ENCODE assay signal across 9 mouse cellular contexts in genomic region chr2:181146976-181147545, GRCm38 (mm10). TPM values are rescaled to one million over a fixed set of nuclear protein-coding genes. Genes with fewer than 3 reads are reported as not detected.
DNase-seq lines count a peak whose midpoint lies in the region; ATAC-seq and TF ChIP-seq lines count a peak whose summit lies in the region.
"Had no signal": no experiment of that assay in that cellular context is flagged by ENCODE, and none has a peak within 500 bp of the region (broad histone marks: within the 10 kb centered on the region; RNA-seq: fewer than 3 reads in every experiment).

No protein-coding gene starts in this region.

- H3K9ac ChIP-seq in lung, embryonic 14.5 days: no peak overlapping the region
- H3K9ac ChIP-seq in heart, embryonic 16.5 days (ENCODE audit: low read length): no peak overlapping the region
- H3K9ac ChIP-seq in neural tube, embryonic 13.5 days: no peak overlapping the region; the same call in 1 of the 2 replicates
- H3K9ac ChIP-seq: liver, embryonic 15.5 days had no signal

- intact Hi-C loops in gastrocnemius, adult 2 months (cut with DNase I): no loop called here

- peak overlapping the region; percentile 70 for H3K4me3 ChIP-seq in gastrocnemius, adult 2 months
- H3K4me3 ChIP-seq in lung, embryonic 14.5 days (ENCODE audit: low read depth, low read length): peak overlapping the region; percentile 40; the same call in 1 of the 2 replicates
- H3K4me3 ChIP-seq in heart, embryonic 16.5 days (ENCODE audit: low read length): no peak overlapping the region
- H3K4me3 ChIP-seq in neural tube, embryonic 13.5 days: 0 out of 2 replicates have a peak overlapping the region, but pooled peaks have one; percentile 41

- H3K36me3 ChIP-seq in lung, embryonic 14.5 days (ENCODE audit: insufficient read depth): no peaks in the 10 kb centered on the region
- H3K36me3 ChIP-seq in heart, embryonic 16.5 days (ENCODE audit: control insufficient read depth, insufficient read depth): peaks cover 6% of the 10 kb centered on the region
- peaks cover 35% of the 10 kb centered on the region for H3K36me3 ChIP-seq in neural tube, embryonic 13.5 days
- H3K36me3 ChIP-seq: liver, embryonic 15.5 days had no signal

- ATAC-seq in lung, embryonic 14.5 days (ENCODE audit: insufficient read depth): no peak
- no peak for ATAC-seq in heart, embryonic 16.5 days (replicated peaks; ENCODE audit: extremely low read depth, insufficient read depth, low FRiP score)
- ATAC-seq in neural tube, embryonic 13.5 days (ENCODE audit: low read depth): no peak

- DNase-seq in gastrocnemius, adult 2 months: peak; percentile 82
- DNase-seq in gastrocnemius, postnatal 10 days: no peak
- no peak for DNase-seq in lung, embryonic 14.5 days
- DNase-seq in lung, postnatal 4 days: no peak
- DNase-seq in adrenal gland, postnatal 14 days: no peak
- no peak for DNase-seq in spleen, adult 12 weeks (ENCODE audit: low spot score)

- 0 out of 2 replicates have a peak, but pooled peaks cover 8% of the 10 kb centered on the region for H3K4me1 ChIP-seq in lung, embryonic 14.5 days (ENCODE audit: insufficient read depth)
- H3K4me1 ChIP-seq in heart, embryonic 16.5 days (ENCODE audit: control insufficient read depth, insufficient read depth, low read length): peaks cover 12% of the 10 kb centered on the region
- H3K4me1 ChIP-seq in neural tube, embryonic 13.5 days (replicated peaks): peaks cover 16% of the 10 kb centered on the region

- peak overlapping the region; percentile 84 for H3K4me2 ChIP-seq in lung, embryonic 14.5 days
- peak overlapping the region; percentile 72; the same call in 1 of the 2 replicates for H3K4me2 ChIP-seq in heart, embryonic 16.5 days (ENCODE audit: low read depth, low read length)
- peak overlapping the region; percentile 77 for H3K4me2 ChIP-seq in neural tube, embryonic 13.5 days

- H3K27ac ChIP-seq in gastrocnemius, adult 2 months: peak overlapping the region; percentile 86
- H3K27ac ChIP-seq in lung, embryonic 14.5 days (ENCODE audit: low read depth): no peak overlapping the region
- no peak overlapping the region for H3K27ac ChIP-seq in heart, embryonic 16.5 days (ENCODE audit: low read length)
- no peak overlapping the region for H3K27ac ChIP-seq in neural tube, embryonic 13.5 days (replicated peaks)
- H3K27ac ChIP-seq: liver, embryonic 15.5 days had no signal

- WGBS in lung, embryonic 14.5 days: 47% methylated on average over 4 of the region's 4 CpGs
- WGBS in heart, embryonic 16.5 days: 56% methylated on average over 4 of the region's 4 CpGs
- 47% methylated on average over 4 of the region's 4 CpGs for WGBS in neural tube, embryonic 13.5 days

- no peak for TF ChIP-seq CTCF in gastrocnemius, adult 2 months (IDR thresholded peaks at IDR 0.05)
- no peak for TF ChIP-seq CTCF in lung, embryonic 14.5 days (IDR thresholded peaks at IDR 0.05; ENCODE audit: low read depth)

- H3K9me3 ChIP-seq in lung, embryonic 14.5 days (ENCODE audit: low read depth, low read length): no peaks in the 10 kb centered on the region
- H3K9me3 ChIP-seq in heart, embryonic 16.5 days (replicated peaks; ENCODE audit: control insufficient read depth, low read length): no peaks in the 10 kb centered on the region
- no peaks in the 10 kb centered on the region for H3K9me3 ChIP-seq in neural tube, embryonic 13.5 days
- H3K9me3 ChIP-seq: liver, embryonic 15.5 days had no signal

- H3K27me3 ChIP-seq in lung, embryonic 14.5 days (ENCODE audit: insufficient read depth, low read length): peaks cover 30% of the 10 kb centered on the region
- H3K27me3 ChIP-seq in heart, embryonic 16.5 days (ENCODE audit: control insufficient read depth, insufficient read depth, low read length): peaks cover 6% of the 10 kb centered on the region
- peaks cover 53% of the 10 kb centered on the region for H3K27me3 ChIP-seq in neural tube, embryonic 13.5 days

RNA-seq across cellular contexts. Expression of gene Eef1a2, which starts 9.8 kb away (rescaled TPM):
- 1,000 to 10,000 TPM; 2,005 to 2,177 TPM for total RNA-seq in gastrocnemius, adult 2 months (2021)
- total RNA-seq in gastrocnemius, postnatal 10 days (2021): 1,000 to 10,000 TPM; 1,498 to 1,682 TPM
- 0.35 TPM in 1 of 2 replicates, not detected in the other for polyA plus RNA-seq in lung, embryonic 14.5 days (2014; fragmentation: Nextera tagmentation; extraction: Ambion mirVana)
- polyA plus RNA-seq in heart, embryonic 16.5 days (2015; fragmentation: Nextera tagmentation; extraction: Ambion mirVana): 7.1 and 12.4 TPM in 2 replicates
- 7.7 and 8.9 TPM in 2 replicates for polyA plus RNA-seq in neural tube, embryonic 13.5 days (2015; fragmentation: Nextera tagmentation; extraction: Ambion mirVana)
- 38.4 and 47.9 TPM in 2 replicates for total RNA-seq in adrenal gland, postnatal 14 days (2021)
- polyA plus RNA-seq: liver, embryonic 15.5 days had no signal

RNA-seq across cellular contexts. Expression of gene Kcnq2, which starts 12.0 kb away (rescaled TPM):
- not detected for total RNA-seq in gastrocnemius, adult 2 months (2021)
- under 1 TPM; 0.23 to 0.47 TPM for total RNA-seq in gastrocnemius, postnatal 10 days (2021)
- polyA plus RNA-seq in lung, embryonic 14.5 days (2014; fragmentation: Nextera tagmentation; extraction: Ambion mirVana): 0.05 TPM in 2 replicates
- polyA plus RNA-seq in heart, embryonic 16.5 days (2015; fragmentation: Nextera tagmentation; extraction: Ambion mirVana): 0.07 and 0.11 TPM in 2 replicates
- 43.9 TPM in 2 replicates for polyA plus RNA-seq in neural tube, embryonic 13.5 days (2015; fragmentation: Nextera tagmentation; extraction: Ambion mirVana)
- 6.0 and 6.8 TPM in 2 replicates for total RNA-seq in adrenal gland, postnatal 14 days (2021)

RNA-seq across cellular contexts. Expression of gene Ppdpf, which starts 40.0 kb away (rescaled TPM):
- total RNA-seq in gastrocnemius, adult 2 months (2021): 10 to 100 TPM; 39.1 to 46.2 TPM
- 10 to 100 TPM; 55.2 to 60.3 TPM for total RNA-seq in gastrocnemius, postnatal 10 days (2021)
- 333 and 364 TPM in 2 replicates for polyA plus RNA-seq in lung, embryonic 14.5 days (2014; fragmentation: Nextera tagmentation; extraction: Ambion mirVana)
- polyA plus RNA-seq in heart, embryonic 16.5 days (2015; fragmentation: Nextera tagmentation; extraction: Ambion mirVana): 135 and 154 TPM in 2 replicates
- 331 and 431 TPM in 2 replicates for polyA plus RNA-seq in neural tube, embryonic 13.5 days (2015; fragmentation: Nextera tagmentation; extraction: Ambion mirVana)
- 95.5 and 98.6 TPM in 2 replicates for total RNA-seq in adrenal gland, postnatal 14 days (2021)

RNA-seq across cellular contexts. Expression of gene Ptk6, which starts 55.5 kb away (rescaled TPM):
- total RNA-seq in gastrocnemius, adult 2 months (2021): not detected
- total RNA-seq in gastrocnemius, postnatal 10 days (2021): not detected
- 0.12 TPM in 1 of 2 replicates, not detected in the other for polyA plus RNA-seq in lung, embryonic 14.5 days (2014; fragmentation: Nextera tagmentation; extraction: Ambion mirVana)
- polyA plus RNA-seq in heart, embryonic 16.5 days (2015; fragmentation: Nextera tagmentation; extraction: Ambion mirVana): 0.07 TPM in 1 of 2 replicates, not detected in the other
- polyA plus RNA-seq in neural tube, embryonic 13.5 days (2015; fragmentation: Nextera tagmentation; extraction: Ambion mirVana): not detected in 2 replicates
- 0.11 TPM in 1 of 2 replicates, not detected in the other for total RNA-seq in adrenal gland, postnatal 14 days (2021)

Comparison
In these comparisons a context has a peak if more than half of its experiments do, and no peak if none do; other contexts are left out.
1. RNA of gene Eef1a2, which starts 9.8 kb away (total RNA-seq): 2,005 to 2,177 TPM in gastrocnemius, adult 2 months and 1,498 to 1,682 TPM in gastrocnemius, postnatal 10 days; 38.4 to 47.9 TPM in adrenal gland, postnatal 14 days; every median in the first group is over 10 times any median in the second.
2. Peak in every context shown above with its lines, with median percentiles within 50 percentile points of each other: H3K4me2 ChIP-seq.